Mouse (Mus musculus) right cerebral cortex, postnatal 10 days (tissue): ENCODE results near the gene Actr1a.

Experiments used
- DNase-seq, 2 experiments: peaks; one replicate each; pipeline ENCODE4 v3.0.0; 2021; ENCODE audit warnings: low spot score in 2 of 2

The Actr1a gene

GRCm38 (mm10) chr19:46395109-46396009 lies at the start of gene Actr1a:
Gene Actr1a (minus strand): TSS chr19:46395748.
- DNase-seq = peak; percentile 98 to 99

DNA sequence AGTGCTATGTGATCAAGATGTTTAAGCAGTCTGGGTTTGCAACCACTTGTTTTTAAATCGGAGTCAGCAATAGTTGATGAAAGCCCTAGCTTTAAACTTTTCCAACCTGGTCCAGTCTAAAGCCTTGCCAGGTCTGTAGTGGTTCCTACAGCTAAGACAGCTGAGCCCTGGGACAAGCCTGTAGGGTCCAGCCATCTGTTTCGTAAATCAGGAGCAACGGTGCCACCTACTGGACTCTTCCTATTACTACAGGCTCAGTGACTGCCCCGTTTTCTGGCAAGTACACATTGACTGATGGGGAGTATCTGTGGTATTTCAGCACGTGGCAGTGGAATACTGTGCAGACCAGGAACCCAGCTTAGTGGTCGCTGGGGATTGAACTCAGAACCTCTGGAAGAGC lies 48.7 kb upstream of the Actr1a start:
- DNase-seq = peak; percentile 87 to 89

DNA sequence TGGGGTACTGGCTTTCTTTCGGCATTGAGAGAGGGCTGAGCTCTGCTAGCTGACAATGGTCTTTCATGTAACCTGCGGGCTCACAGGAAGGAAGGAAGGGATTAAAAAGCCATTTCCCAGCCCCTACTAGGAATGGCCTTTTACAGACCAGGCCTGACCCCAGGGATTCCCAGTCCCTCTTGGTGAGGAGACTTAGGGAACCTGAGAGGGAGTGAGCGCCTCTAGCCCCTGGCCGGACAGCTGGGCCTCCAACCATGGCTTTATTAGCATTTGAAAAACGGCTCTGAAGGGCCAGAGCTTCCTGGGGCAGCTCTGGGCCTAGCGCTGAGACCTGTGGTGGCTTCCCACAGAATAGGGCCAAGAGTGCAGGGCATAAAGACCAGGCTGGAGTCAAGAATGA lies 48.0 kb upstream of the Actr1a start:
- no peak for DNase-seq

GRCm38 (mm10) chr19:46435492-46435891 lies 39.9 kb upstream of the Actr1a start:
- no peak for DNase-seq

DNA sequence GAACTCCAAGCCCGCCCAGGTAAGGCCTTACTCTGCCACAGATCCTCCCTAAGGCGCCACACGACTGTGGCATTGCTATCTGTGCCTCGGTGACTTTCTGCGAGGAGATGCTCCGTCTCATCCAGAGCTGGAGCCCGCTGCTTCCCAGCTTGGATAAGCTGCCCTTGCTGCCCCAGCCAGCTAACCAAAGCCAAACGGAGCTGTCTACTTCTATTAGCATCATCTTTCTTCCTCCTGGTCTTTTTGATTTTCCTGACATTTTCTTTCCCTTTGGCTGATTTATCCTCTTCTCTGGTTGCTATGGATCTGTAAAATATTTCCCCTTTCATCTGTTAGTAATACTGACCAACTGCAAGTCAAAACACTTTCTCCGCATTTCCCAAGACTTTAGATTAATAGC lies 39.0 kb upstream of the Actr1a start:
- no peak for DNase-seq

DNA sequence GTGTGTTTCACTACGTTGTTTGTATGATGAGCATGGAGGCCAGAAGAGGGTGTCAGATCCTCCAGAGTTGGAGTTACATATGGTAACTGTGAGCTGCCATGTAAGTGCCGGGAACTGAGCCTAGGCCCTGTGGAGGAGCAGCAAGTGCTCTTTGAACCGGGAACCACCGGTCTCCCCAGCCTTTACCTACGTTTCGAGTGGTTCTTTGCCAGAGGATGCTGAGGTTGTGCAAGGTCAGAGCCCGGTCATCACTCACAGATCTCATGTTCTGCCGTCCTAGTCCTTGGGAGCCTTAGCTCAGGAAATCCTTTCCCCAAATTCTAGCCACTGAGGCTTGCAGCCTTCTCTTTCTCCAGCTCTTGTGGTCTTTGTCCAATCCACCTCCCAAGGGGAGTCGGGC lies 38.6 kb upstream of the Actr1a start:
- DNase-seq = no peak

- DNase-seq = no peak
These were observed 38.2 kb upstream of the Actr1a start for GRCm38 (mm10) chr19:46433712-46434111.

DNA sequence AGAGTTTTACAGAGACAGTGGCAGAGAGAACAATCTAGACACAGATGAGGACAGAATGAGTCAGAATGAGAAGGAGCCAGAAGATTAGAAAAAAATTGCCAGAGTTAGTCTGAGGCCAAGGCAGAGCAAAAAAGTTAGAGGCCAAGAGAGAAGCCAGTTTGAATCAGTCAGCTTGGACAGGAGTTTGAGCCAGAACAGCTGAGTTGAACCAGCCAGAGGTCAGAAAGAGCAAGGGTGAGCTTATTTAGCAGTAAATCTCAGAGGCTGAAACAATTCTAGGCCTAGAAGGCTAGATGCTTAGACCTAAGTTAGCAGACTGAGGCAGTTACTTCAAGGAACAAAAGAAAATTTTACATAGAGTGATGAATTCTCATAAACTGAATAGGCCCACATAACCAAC lies 33.7 kb upstream of the Actr1a start:
- DNase-seq = no peak

DNA sequence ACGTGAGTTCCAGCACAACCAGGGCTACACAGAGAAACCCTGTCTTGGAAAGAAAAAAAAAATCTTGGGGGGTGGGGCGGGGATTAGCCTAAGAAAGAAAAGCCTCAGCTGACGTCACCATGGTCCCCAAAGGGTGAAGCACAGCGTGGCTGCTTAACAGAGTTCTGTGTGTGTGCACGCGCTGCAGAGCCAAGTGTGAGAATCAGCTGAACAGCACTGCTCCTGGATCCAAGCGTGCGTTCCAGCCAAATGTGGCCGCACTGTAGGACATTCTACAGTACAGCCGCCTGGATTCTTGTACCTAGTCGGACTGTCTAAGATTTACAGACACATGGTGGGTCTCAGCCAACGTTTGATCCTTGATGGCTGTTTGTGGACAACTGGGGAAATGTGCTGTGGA lies 30.9 kb upstream of the Actr1a start:
- no peak for DNase-seq

DNA sequence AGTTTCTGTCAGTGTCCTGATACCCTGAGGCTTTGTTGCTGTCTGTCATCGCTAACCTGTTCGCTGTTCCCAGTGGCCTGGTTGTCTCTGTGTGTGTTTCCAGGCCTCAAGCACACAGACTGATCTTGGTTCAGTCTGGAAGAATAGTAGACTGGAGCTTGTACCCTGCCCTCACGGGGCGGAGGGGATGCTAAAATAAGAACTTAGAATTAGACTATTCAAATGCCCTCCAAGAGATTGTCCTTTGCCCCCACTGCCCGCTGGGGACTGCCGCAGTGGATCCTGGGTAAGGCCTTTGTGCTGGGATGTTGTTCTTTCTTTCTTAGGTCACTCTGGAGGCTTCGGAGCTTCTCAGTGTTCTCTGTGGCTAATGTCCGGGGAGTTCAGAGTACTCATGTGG lies 29.7 kb upstream of the Actr1a start:
- no peak for DNase-seq

DNA sequence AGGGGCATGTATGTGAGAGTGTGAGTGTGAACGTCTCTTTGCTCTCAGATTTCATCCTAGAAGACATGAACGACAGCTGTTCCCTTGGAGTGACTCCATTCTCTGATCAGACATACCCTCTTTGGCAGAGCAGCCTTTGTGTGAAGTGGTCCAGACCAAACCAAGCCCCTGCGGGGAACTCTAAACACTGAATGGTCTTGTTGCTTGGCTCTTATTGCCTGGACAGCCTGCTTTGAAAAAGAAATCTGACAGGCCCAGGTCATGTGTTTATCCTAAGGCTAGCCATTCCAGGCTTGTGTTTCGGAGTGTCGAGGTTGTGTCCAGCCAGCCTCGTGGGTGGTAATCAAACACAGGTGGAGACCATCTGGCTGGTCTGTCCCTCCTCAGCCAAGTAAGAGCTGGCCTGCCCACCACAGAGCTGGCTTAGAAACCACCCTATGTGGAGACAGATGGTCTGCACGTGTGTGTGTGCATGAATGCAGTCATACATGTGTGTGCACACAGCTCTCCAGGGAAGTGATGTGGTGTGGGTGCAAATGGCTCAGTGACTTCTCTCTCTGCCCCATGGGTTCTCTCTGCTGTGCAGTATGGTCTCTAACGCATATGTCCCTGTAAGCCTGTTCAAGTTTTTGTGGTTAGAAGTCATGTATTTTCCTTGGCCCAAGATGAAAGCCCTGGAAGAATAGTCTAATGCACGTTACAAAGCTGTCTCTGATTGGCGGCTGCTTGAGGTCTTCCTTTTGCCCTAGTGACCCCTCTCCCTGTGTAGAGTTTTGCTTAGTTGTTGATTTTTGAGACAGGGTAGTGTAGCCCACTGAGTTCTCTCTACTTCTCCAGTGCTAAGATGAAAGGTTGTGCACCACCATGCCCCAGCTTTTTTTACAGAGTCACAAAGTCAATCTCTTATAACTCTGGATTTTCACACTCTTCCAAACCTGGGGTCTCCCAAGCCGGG lies 27.1 kb upstream of the Actr1a start:
- peak; percentile 43 to 63 for DNase-seq

- no peak for DNase-seq
These were observed 24.9 kb upstream of the Actr1a start for GRCm38 (mm10) chr19:46420410-46420809.

- DNase-seq = no peak
These were observed 22.5 kb upstream of the Actr1a start for GRCm38 (mm10) chr19:46418051-46418450.

DNA sequence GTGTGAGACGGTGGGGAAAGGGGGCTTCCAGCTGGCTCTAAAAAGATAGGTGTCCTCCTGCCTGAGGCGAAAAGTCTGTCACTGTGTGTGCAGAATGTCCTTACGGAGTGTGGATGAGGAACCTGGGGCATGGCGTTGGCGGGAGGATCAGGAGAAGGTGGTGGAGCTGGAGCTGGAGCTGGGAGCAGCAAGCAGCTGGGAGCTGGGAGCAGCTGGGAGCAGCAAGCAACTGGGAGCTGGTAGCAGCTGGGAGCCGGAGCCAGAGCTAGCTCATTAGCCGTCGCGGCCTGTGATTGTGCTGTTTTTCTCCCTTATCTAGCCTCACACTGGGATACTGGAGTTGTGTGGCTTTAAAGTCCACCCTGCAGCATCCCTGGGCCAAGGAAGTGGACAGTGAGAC lies 20.7 kb upstream of the Actr1a start:
- no peak for DNase-seq

DNA sequence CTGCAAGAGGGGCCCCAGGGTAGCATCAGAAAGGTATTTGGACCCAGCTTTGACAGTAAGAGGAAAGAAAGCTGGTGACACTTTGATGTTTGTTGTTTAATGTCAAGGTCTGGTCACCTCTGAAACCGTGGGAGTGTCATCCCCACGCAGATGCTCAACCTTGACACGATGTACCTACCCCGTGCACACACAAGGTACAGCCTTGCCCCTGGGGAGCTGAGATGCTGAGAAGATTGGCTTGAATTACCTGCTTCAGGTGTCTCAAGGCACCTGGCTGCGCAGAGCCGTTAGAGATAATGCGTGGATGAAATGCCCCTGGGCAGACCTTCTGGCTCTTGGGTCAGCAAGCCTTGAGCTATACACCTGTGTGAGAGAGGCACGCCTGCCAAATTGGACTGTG lies 18.9 kb upstream of the Actr1a start:
- DNase-seq = no peak

DNA sequence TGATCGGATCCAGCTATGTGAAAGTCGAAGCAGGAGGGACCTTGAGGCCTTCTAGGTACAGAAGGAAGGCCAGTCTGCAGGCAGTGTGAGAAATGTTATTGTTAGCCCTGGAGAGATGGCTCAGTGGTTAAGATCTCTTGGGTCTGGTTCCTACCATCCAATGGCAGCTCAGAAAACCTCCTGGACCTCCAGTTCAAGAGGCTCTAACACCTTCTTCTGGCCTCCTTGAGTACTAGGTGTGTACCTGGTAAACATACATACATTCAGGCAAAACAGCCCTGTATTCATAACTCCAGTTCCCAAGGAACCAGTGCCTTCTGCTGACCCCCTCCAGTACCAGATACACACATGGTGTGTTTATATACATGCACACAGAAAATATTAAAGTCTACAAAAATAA lies 18.4 kb upstream of the Actr1a start:
- DNase-seq = no peak

GRCm38 (mm10) chr19:46412056-46412805 lies 16.7 kb upstream of the Actr1a start:
- DNase-seq = peak in 1 of 2 experiments; percentile 50

DNA sequence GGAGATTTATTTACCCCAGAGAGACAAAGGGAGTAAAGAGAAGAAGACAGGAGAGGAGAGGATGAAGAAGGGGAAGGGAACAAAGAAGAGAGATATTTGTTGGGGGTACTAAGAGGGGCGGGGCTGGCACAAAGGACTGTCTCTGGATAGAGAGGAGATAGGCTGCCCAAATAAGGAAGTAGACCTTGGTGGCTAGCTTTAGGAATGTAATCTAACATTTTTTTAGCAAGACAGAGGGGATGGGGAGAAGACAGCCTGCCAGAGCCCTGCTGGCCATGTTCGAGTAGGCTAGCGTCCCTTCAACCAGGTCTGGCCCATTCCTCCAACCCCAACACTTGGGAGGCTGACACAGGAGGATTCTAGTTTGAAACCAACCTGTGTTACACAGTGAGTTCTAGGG lies 14.0 kb upstream of the Actr1a start:
- no peak for DNase-seq

GRCm38 (mm10) chr19:46406592-46407386 lies 11.2 kb upstream of the Actr1a start:
- DNase-seq = no peak

GRCm38 (mm10) chr19:46404030-46404429 lies 8.5 kb upstream of the Actr1a start:
- no peak for DNase-seq

DNA sequence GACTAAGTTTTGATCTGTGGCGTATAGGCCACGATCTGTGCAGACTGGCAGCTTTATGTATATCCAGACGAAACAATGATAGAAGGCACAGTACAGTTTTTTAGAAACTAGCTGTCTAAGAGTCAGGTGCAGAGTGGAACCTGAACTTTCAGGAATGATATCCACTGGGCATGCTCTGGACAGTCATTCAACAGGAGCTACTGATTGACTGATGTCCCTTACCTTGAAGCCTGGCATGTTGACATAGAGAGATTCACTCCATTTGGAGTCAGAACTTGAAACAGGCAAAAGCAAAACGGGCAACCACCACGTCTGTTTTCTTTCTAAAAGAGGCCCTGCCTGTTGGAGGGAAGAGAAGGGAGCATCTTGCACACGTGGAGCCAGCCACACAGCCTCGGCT lies 5.0 kb upstream of the Actr1a start:
- DNase-seq = no peak
